Mouse (Mus musculus) retina, postnatal 7 days (tissue): ENCODE data around the gene Runx2.

Experiments used
- DNase-seq: peaks from one replicate; pipeline ENCODE4 v3.0.0-alpha.2; 2012; ENCODE audit warnings: low read depth, low spot score

Gene Runx2

GRCm38 (mm10) chr17:44714116-44714515 lies 100.5 kb downstream of the Runx2 start:
- DNase-seq, result no peak

- no peak for DNase-seq
Measured at GRCm38 (mm10) chr17:44713404-44713803, 101.2 kb downstream of the Runx2 start.

- no peak for DNase-seq
Measured at GRCm38 (mm10) chr17:44709516-44710252, 104.9 kb downstream of the Runx2 start.

- DNase-seq, result no peak
Measured at GRCm38 (mm10) chr17:44707956-44708355, 106.6 kb downstream of the Runx2 start.

GRCm38 (mm10) chr17:44706531-44706930 lies 108.1 kb downstream of the Runx2 start:
- no peak for DNase-seq

- no peak for DNase-seq
Measured at GRCm38 (mm10) chr17:44702506-44703298, 111.9 kb downstream of the Runx2 start.

GRCm38 (mm10) chr17:44701531-44701930 lies 113.1 kb downstream of the Runx2 start:
- no peak for DNase-seq

- no peak for DNase-seq
Measured at GRCm38 (mm10) chr17:44700326-44700725, 114.3 kb downstream of the Runx2 start.

GRCm38 (mm10) chr17:44697053-44697452 lies 117.5 kb downstream of the Runx2 start:
- no peak for DNase-seq

- no peak for DNase-seq
Measured at GRCm38 (mm10) chr17:44693552-44693951, 121.0 kb downstream of the Runx2 start.

- no peak for DNase-seq
Measured at GRCm38 (mm10) chr17:44691517-44691916, 123.1 kb downstream of the Runx2 start.

GRCm38 (mm10) chr17:44690410-44691035 lies 124.1 kb downstream of the Runx2 start:
- DNase-seq, result no peak

GRCm38 (mm10) chr17:44688306-44688705 lies 126.3 kb downstream of the Runx2 start:
- no peak for DNase-seq

GRCm38 (mm10) chr17:44685514-44685913 lies 129.1 kb downstream of the Runx2 start:
- DNase-seq, result no peak

GRCm38 (mm10) chr17:44683026-44683425 lies 131.6 kb downstream of the Runx2 start:
- no peak for DNase-seq

GRCm38 (mm10) chr17:44677782-44678181 lies 136.8 kb downstream of the Runx2 start:
- no peak for DNase-seq

GRCm38 (mm10) chr17:44672806-44673205 lies 141.8 kb downstream of the Runx2 start:
- DNase-seq, result no peak

- no peak for DNase-seq
Measured at GRCm38 (mm10) chr17:44671946-44672692, 142.5 kb downstream of the Runx2 start.

GRCm38 (mm10) chr17:44669985-44670384 lies 144.6 kb downstream of the Runx2 start:
- DNase-seq, result no peak

- DNase-seq, result no peak
Measured at GRCm38 (mm10) chr17:44667346-44667745, 147.3 kb downstream of the Runx2 start.

GRCm38 (mm10) chr17:44663872-44664271 lies 150.7 kb downstream of the Runx2 start:
- DNase-seq, result no peak

- DNase-seq, result no peak
Measured at GRCm38 (mm10) chr17:44663208-44663607, 151.4 kb downstream of the Runx2 start.
